Mouse (Mus musculus): Measurements from ENCODE around the gene Olfr506.

- TF ChIP-seq CTCF (IDR thresholded peaks at IDR 0.05; ENCODE audit: extremely low read depth, insufficient read depth, low read length): no peak
- TF ChIP-seq POLR2A (IDR thresholded peaks at IDR 0.05; ENCODE audit: extremely low read depth, insufficient read depth, low read length): no peak
Measured at GRCm38 (mm10) chr7:108621514-108621913, 10.9 kb downstream of the Olfr506 start, which contains the start of gene Olfr507.
